Mouse (Mus musculus) forebrain, postnatal 0 days (tissue): ENCODE results near the gene Cbx2. TPM values are rescaled to one million over a fixed set of nuclear protein-coding genes. Genes with fewer than 3 reads are reported as not detected.

Experiments used
- ATAC-seq: fragments of 200-750 bp; cut with Nextera tagmentation; 2 replicates; pipeline ENCODE4 v1.8.0; 2017; ENCODE audit warnings: mild to moderate bottlenecking, moderate library complexity
- DNase-seq: peaks from one replicate; pipeline ENCODE4 v3.0.0-alpha.2; 2015
- H3K27ac ChIP-seq: fragments of 300-500 bp; sonication (generic); 2 replicates; pipeline ENCODE4 v1.5.1; 2014; ENCODE audit warnings: low read depth, mild to moderate bottlenecking, antibody characterized with exemption, low read length, moderate library complexity, mixed read lengths
- H3K27me3 ChIP-seq: fragments of 300-500 bp; sonication (generic); 2 replicates; pipeline ENCODE4 v1.6.1; 2014; ENCODE audit warnings: mild to moderate bottlenecking, low read length, mixed read lengths; ENCODE audit not compliant: insufficient read depth
- H3K36me3 ChIP-seq: fragments of 300-500 bp; sonication (generic); 2 replicates; pipeline ENCODE4 v1.6.1; 2014; ENCODE audit warnings: mild to moderate bottlenecking, moderate library complexity; ENCODE audit not compliant: insufficient read depth
- H3K4me1 ChIP-seq: fragments of 300-500 bp; sonication (generic); 2 replicates; pipeline ENCODE4 v1.6.1; 2014; ENCODE audit warnings: antibody characterized with exemption; ENCODE audit not compliant: insufficient read depth
- H3K4me2 ChIP-seq: fragments of 300-500 bp; sonication (generic); 2 replicates; pipeline ENCODE4 v1.6.1; 2014; ENCODE audit warnings: low read depth, mild to moderate bottlenecking, moderate library complexity
- H3K4me3 ChIP-seq: fragments of 300-500 bp; sonication (generic); 2 replicates; pipeline ENCODE4 v1.5.1; 2014; ENCODE audit warnings: low read depth, low read length, mixed read lengths
- H3K9ac ChIP-seq: fragments of 300-500 bp; sonication (generic); 2 replicates; pipeline ENCODE4 v1.6.1; 2014; ENCODE audit warnings: mild to moderate bottlenecking
- H3K9me3 ChIP-seq: fragments of 300-500 bp; sonication (generic); 2 replicates; pipeline ENCODE4 v1.6.1; 2016; ENCODE audit warnings: low read length
- CTCF ChIP-seq: sonication (generic); IDR thresholded peaks from 2 replicates; pipeline ENCODE4 v1.5.1; 2016; ENCODE audit warnings: antibody characterized with exemption, control low read depth, low read depth
- WGBS: fragments of 180-500 bp; shearing (Covaris S2); extraction: QIAGEN DNeasy Blood & Tissue Kit; methylation state at CpG from one replicate; pipeline ENCODE4 v1.1.7; 2014; 5-methylcytosine and 5-hydroxymethylcytosine counted together
- polyA plus RNA-seq: library from polyadenylated mRNA; unstranded; fragments of >200 nt; fragmentation: Nextera tagmentation; extraction: Ambion mirVana; gene quantifications from 2 replicates; pipeline ENCODE4 v1.2.1, GENCODE M21; 2015
- total RNA-seq: library from RNA; depleted of rRNA; stranded (reverse); fragments of >200 nt; gene quantifications from 2 replicates; pipeline ENCODE4 v1.2.3, GENCODE M21; 2014; rRNA removed

The Cbx2 gene
- total RNA-seq (9.2 and 15.2 TPM in 2 replicates), polyA plus RNA-seq (6.4 TPM in 2 replicates)

GRCm38 (mm10) chr11:119022895-119023615, at the start of gene Cbx2:
TSS of gene Cbx2 (plus strand) at chr11:119022962.
- Histone ChIP-seq H3K36me3 (peaks cover 19% of the 10 kb centered on the region), H3K27me3 (peaks cover 4% of the 10 kb centered on the region; the same call in 1 of the 2 replicates), H3K9me3 (no peaks in the 10 kb centered on the region), H3K4me1 (peaks cover 29% of the 10 kb centered on the region), H3K9ac (peak within 1 kb of the TSS; percentile 84), H3K4me3 (peak within 1 kb of the TSS; percentile 91), H3K27ac (peak within 1 kb of the TSS; percentile 76), H3K4me2 (peak within 1 kb of the TSS; percentile 77)
- DNase-seq: peak; percentile 93
- ATAC-seq: peak; percentile 98
- TF ChIP-seq CTCF: no peak
- WGBS: under 1% methylated on average over 84 of the region's 99 CpGs

GRCm38 (mm10) chr11:118974340-118974739, 48.4 kb upstream of the Cbx2 start:
- H3K27me3 ChIP-seq: no peaks in the 10 kb centered on the region
- WGBS: 87% methylated on average over 7 of the region's 7 CpGs
- no peak for TF ChIP-seq CTCF
- H3K27ac ChIP-seq: no peak overlapping the region
- no peak for ATAC-seq
- H3K36me3 ChIP-seq: no peaks in the 10 kb centered on the region
- DNase-seq: no peak
- peaks cover 9% of the 10 kb centered on the region for H3K4me1 ChIP-seq
- no peak overlapping the region for H3K4me3 ChIP-seq
- no peaks in the 10 kb centered on the region for H3K9me3 ChIP-seq
- H3K9ac ChIP-seq: no peak overlapping the region
- no peak overlapping the region for H3K4me2 ChIP-seq

- Histone ChIP-seq H3K36me3 (no peaks in the 10 kb centered on the region), H3K27ac (no peak overlapping the region), H3K4me2 (peak overlapping the region; percentile 37), H3K9me3 (no peaks in the 10 kb centered on the region), H3K27me3 (no peaks in the 10 kb centered on the region), H3K9ac (0 out of 2 replicates have a peak overlapping the region, but pooled peaks have one; percentile 15), H3K4me1 (peaks cover 9% of the 10 kb centered on the region), H3K4me3 (no peak overlapping the region)
- DNase-seq (peak; percentile 93), ATAC-seq (peak; percentile 54)
- WGBS: 2% methylated on average over 10 of the region's 10 CpGs
- TF ChIP-seq CTCF: peak; percentile 92
Measured at GRCm38 (mm10) chr11:118975427-118975826, 47.3 kb upstream of the Cbx2 start.

- WGBS: 12% methylated on average over 12 of the region's 12 CpGs
- DNase-seq (no peak), ATAC-seq (0 out of 2 replicates have a peak, but pooled peaks have one; percentile 12)
- no peak for TF ChIP-seq CTCF
- Histone ChIP-seq H3K27me3 (no peaks in the 10 kb centered on the region), H3K4me2 (peak overlapping the region; percentile 37), H3K4me3 (no peak overlapping the region), H3K27ac (no peak overlapping the region), H3K36me3 (no peaks in the 10 kb centered on the region), H3K9me3 (no peaks in the 10 kb centered on the region), H3K9ac (0 out of 2 replicates have a peak overlapping the region, but pooled peaks have one; percentile 15), H3K4me1 (peaks cover 9% of the 10 kb centered on the region)
Measured at GRCm38 (mm10) chr11:118975917-118976316, 46.8 kb upstream of the Cbx2 start.

- no peak for ATAC-seq
- no peak for TF ChIP-seq CTCF
Measured at GRCm38 (mm10) chr11:118980388-118980787, 42.4 kb upstream of the Cbx2 start.

GRCm38 (mm10) chr11:118981012-118981776, 41.6 kb upstream of the Cbx2 start:
- DNase-seq (no peak), ATAC-seq (no peak)
- peak; percentile 22; the same call in 1 of the 2 replicates for TF ChIP-seq CTCF
- Histone ChIP-seq H3K27ac (no peak overlapping the region), H3K9ac (no peak overlapping the region), H3K36me3 (no peaks in the 10 kb centered on the region), H3K27me3 (no peaks in the 10 kb centered on the region), H3K4me1 (no peaks in the 10 kb centered on the region), H3K4me3 (no peak overlapping the region), H3K9me3 (no peaks in the 10 kb centered on the region), H3K4me2 (no peak overlapping the region)
- 63% methylated on average over 18 of the region's 18 CpGs for WGBS

More at GRCm38 (mm10) chr11:118980388-118980787, 42.4 kb upstream of the Cbx2 start:
- H3K4me3 ChIP-seq: no peak overlapping the region
- no peak overlapping the region for H3K9ac ChIP-seq
- H3K27ac ChIP-seq: no peak overlapping the region
- no peaks in the 10 kb centered on the region for H3K27me3 ChIP-seq
- 80% methylated on average over 2 of the region's 2 CpGs for WGBS
- DNase-seq: no peak
- H3K36me3 ChIP-seq: no peaks in the 10 kb centered on the region
- H3K4me1 ChIP-seq: no peaks in the 10 kb centered on the region
- H3K4me2 ChIP-seq: no peak overlapping the region
- H3K9me3 ChIP-seq: no peaks in the 10 kb centered on the region
